Mouse (Mus musculus) ES-CJ7 (cell line): Measurements from ENCODE around the gene Tcstv3.
"Not testable (repeated sequence)": the region's sequence is repeated elsewhere in the genome, so short reads cannot be mapped to it uniquely, and the experiment has no call there.

ENCODE experiments used
- DNase-seq: peaks from one replicate; pipeline ENCODE4 v3.0.0; 2011; ENCODE audit warnings: low read depth, low spot score

Tcstv3 gene

DNA sequence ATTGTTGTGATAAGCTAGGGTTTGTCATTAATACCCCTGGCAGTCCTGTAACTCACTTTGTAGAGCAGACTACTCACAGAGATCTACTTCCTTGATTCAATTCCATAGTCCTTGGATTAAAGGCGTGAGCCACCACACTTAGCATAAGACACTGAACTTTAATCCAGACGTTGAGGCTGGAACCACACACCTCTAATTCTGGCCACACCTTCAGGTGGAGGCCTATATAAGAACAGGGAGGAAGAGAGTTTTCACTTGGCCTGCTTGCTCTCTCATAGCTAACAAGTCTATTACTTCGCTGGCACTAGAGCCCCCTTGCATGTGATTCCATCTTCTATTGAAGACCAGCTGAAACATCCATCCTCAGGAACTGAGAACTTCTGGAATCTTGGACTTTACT, at the start of gene Tcstv3:
Gene Tcstv3, plus strand, starts transcription at position 301 of the 400 bp plus-strand sequence.
- not testable (repeated sequence) for DNase-seq

DNA sequence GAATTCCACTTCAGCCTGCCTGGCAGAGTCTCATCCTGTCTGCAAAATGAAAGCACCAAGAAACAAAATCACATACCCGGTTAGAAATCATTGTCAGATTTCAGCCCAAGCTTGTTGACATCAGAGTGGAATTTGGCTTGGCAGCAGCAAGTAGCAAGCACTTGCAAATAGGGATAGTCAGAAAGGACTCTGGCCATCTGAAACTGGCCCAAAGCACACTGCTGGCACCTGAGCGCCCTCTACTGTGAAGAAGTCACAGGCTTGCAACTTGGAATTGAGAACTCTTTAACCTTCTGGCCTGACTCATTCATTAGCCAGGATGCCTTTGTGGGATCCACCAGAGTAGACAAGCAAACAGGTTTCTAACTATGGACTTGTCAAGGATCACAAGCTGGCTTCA, 38.8 kb upstream of the Tcstv3 start:
- DNase-seq = not testable (repeated sequence)

DNA sequence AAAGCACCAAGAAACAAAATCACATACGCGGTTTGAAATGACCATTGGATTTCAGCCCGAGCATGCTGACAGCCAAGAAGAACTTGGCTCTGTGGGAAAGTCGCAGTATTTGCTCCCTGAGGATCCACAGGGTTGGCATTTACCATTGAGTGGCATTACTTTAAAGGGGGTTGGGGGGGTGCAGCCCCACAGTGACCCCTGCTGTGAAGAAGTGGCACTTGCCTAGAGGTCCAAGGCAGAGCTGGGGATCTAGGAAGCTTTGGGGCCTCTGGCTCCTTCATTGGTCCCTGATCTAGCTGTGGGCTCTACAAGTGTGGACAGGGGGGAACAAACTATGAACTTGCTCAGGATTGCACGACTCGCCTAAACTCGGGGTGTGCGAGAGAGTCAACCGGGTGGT, 37.9 kb upstream of the Tcstv3 start:
- no peak for DNase-seq

DNA sequence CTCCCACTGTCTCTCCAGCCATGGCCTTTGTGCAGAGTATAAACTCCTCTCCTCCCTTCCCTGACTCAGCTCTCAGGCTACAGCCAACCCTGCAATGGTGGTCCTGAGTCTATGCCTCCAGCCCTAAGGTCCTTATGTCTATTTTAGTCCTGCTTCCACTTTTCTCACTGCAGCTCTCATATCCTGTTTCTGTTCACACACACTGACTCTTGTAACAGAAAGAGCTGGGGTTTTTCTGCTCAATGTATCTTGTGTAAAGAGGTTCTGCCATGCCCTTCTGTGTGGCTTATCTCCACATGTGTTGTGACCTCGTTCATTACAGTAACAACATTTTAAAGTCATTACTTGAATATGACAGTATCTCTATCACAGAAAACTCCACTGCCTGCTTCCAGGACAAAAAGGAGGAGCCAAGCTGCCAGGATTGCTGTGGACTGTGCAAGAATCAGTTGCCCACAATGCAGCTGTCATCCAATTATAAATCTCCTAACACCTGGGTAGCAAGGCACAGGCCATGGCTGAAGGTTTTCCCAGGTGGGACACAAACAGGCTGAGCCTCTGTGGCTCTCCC, 17.3 kb upstream of the Tcstv3 start:
- DNase-seq = peak; percentile 0

DNA sequence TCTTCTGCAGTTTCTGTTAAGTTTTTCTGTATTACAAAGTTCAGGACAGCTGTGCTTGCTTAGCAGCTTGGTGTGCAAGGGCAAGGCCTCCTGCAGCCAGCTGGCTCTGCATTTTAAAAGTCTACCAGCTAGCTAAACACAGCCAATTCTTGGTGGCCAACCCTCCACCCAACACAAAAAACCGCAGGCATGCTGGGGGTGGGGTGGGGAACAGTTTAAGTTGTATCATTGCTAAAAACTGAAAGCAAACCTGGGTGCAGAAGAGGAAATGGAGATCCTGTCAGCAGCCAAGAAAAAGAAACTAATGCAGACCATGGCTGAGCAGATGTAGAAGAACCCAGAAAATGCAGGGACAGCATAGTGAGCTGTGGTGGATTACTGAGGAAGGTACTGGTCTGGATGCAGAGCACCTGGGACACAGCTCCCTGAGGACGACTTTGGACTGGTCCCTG, 16.7 kb upstream of the Tcstv3 start, which contains the start of gene BC147527:
Gene BC147527, plus strand, starts transcription at position 402 of the 452 bp plus-strand sequence.
- DNase-seq = peak; percentile 0

DNA sequence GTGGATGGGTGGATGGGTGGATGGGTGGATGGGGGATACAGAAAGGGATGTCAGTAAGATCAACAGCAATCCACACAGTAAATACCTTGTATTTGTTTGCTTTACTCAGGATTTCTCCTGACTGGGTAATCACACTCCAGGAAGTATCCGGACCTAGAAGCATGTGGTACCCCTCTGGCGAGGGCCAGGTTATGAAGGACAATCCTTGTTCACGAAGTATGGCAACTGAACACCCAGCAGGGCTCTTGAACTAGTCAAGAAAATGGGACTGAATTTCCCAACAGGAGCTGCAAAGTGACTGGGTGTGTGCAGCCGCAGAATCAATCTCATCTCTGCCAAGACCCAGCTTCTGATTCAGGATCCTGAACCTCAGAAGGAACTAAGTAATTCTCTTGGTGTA, 15.8 kb upstream of the Tcstv3 start:
- peak; percentile 0 for DNase-seq

DNA sequence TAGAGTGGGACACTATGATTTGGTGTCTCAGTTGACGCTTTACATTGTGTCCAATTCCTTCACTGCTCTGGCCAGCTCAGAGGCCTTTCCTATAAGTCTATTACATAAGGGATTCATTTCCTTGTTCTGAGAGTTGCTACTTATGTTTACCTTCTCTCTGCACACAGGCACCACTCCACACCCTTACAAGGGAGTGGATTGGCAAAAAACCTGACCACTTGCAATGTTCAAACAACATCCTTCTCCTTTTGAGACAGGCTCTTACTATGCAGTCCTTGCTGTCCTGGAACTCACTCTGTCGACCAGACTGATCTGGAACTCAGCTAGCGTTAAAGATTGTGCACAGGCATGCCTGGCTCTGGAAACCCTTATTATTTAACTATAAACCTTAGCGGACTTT, 5.9 kb upstream of the Tcstv3 start:
- peak; percentile 1 for DNase-seq

DNA sequence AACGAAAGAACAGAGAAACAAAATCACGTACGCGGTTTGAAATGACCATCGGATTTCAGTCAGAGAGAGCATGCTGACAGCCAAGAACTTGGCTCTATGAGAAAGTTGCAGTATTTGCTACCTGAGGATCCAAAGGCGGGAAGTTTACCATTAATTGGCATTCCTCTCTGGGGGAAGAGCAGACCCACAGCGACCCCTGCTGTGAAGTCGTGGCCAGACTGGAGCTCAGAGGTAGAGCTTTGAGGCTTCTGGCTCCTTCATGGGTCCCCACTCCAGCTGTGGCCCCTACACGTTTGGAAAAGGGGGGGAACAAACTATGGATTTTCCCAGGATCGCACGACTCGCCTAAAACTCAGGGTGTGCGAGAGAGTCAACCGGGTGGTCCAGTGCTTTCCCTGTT, 3.1 kb upstream of the Tcstv3 start:
- peak; percentile 82 for DNase-seq

DNA sequence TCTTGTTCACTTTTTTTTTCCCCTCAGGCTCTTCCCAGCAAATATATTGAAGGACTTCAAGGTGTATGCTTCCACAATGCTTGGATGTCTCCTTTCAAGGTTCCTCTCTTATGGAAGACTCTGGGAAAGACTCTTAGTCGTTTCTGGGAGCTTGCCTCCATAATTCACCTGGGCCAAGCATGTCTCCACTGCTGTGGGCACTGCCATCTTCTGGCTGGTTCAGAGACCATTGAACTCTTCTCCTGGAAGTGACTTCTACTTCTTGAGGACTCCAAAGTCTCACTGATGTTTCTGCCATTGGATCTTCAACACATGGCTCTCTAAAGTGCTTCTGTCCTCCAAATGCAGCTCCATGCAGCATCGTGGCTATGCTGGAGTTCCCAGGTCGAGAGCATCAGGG, 3.5 kb downstream of the Tcstv3 start:
- DNase-seq = peak; percentile 1

DNA sequence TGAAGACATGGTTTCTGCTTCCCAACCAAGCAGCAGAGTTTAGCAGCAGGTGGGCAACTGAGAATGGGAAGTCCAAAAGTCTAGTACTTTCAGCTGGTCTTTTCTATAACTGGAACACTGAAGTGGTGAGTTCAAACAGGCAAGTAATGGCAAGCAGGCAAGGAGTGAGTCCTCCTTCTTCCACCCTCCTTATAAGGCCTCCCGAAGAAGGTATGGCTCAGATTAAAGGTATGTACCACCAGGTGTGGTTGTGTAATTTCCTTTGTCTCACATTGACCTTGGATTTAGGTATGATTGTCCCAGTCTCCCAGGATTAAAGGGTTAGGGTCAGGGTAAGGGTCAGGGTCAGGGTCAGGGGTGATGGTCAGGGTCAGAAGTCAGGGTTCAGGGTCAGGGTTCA, 4.0 kb downstream of the Tcstv3 start:
- peak; percentile 2 for DNase-seq
